Mouse (Mus musculus) heart, adult 8-10 months (tissue): ENCODE measurements around the gene Bag5. TPM values are rescaled to one million over a fixed set of nuclear protein-coding genes. Genes with fewer than 3 reads are reported as not detected.
"Not testable (repeated sequence)": the region's sequence is repeated elsewhere in the genome, so short reads cannot be mapped to it uniquely, and the experiment has no call there.

Source experiments
- DNase-seq: peaks from one replicate; pipeline ENCODE4 v3.0.0; 2022; ENCODE audit warnings: low spot score
- total RNA-seq, 4 experiments: library from RNA; stranded (reverse); gene quantifications; 2 replicates each; pipeline ENCODE4 v1.2.4; 2022

Bag5 gene
- total RNA-seq, 4 experiments from 2014 or later, result 18.9 to 20.1 (median 19.6) TPM

- no peak for DNase-seq
These were observed 38.1 kb downstream of the Bag5 start for GRCm38 (mm10) chr12:111674850-111675486.

- no peak for DNase-seq
These were observed 40.5 kb downstream of the Bag5 start for GRCm38 (mm10) chr12:111672581-111672980.

GRCm38 (mm10) chr12:111672176-111672575, 40.9 kb downstream of the Bag5 start, which contains the start of gene Ckb:
Gene Ckb, minus strand, starts transcription at chr12:111672338.
- peak; percentile 89 for DNase-seq

GRCm38 (mm10) chr12:111671431-111671902, 41.6 kb downstream of the Bag5 start:
- DNase-seq, result no peak

- no peak for DNase-seq
These were observed 42.1 kb downstream of the Bag5 start for GRCm38 (mm10) chr12:111670976-111671375.

- no peak for DNase-seq
These were observed 42.6 kb downstream of the Bag5 start for GRCm38 (mm10) chr12:111670371-111670971.

- DNase-seq, result no peak
These were observed 43.1 kb downstream of the Bag5 start for GRCm38 (mm10) chr12:111669961-111670360.

GRCm38 (mm10) chr12:111669000-111669788, 43.9 kb downstream of the Bag5 start:
- DNase-seq, result peak; percentile 80

- DNase-seq, result peak; percentile 98
These were observed 44.6 kb downstream of the Bag5 start for GRCm38 (mm10) chr12:111668457-111668912.

- no peak for DNase-seq
These were observed 45.6 kb downstream of the Bag5 start for GRCm38 (mm10) chr12:111667421-111667820.

GRCm38 (mm10) chr12:111666380-111666779, 46.7 kb downstream of the Bag5 start:
- DNase-seq, result no peak

GRCm38 (mm10) chr12:111665041-111665880, 47.8 kb downstream of the Bag5 start:
- DNase-seq, result no peak

- peak; percentile 54 for DNase-seq
These were observed 48.9 kb downstream of the Bag5 start for GRCm38 (mm10) chr12:111664144-111664634.

GRCm38 (mm10) chr12:111663228-111664143, 49.6 kb downstream of the Bag5 start:
- DNase-seq, result no peak

- not testable (repeated sequence) for DNase-seq
These were observed 51.5 kb downstream of the Bag5 start for GRCm38 (mm10) chr12:111661554-111661953.

GRCm38 (mm10) chr12:111660628-111661027, 52.4 kb downstream of the Bag5 start:
- DNase-seq, result no peak
